Mouse (Mus musculus): Measurements from ENCODE around the gene Cyp4f40. TPM values are rescaled to one million over a fixed set of nuclear protein-coding genes. Genes with fewer than 3 reads are reported as not detected.
"Not testable (repeated sequence)": the region's sequence is repeated elsewhere in the genome, so short reads cannot be mapped to it uniquely, and the experiment has no call there.

The Cyp4f40 gene
- polyA plus RNA-seq (2015; fragmentation: Nextera tagmentation; extraction: Ambion mirVana), result 0.11 TPM in 1 of 2 replicates, not detected in the other

DNA sequence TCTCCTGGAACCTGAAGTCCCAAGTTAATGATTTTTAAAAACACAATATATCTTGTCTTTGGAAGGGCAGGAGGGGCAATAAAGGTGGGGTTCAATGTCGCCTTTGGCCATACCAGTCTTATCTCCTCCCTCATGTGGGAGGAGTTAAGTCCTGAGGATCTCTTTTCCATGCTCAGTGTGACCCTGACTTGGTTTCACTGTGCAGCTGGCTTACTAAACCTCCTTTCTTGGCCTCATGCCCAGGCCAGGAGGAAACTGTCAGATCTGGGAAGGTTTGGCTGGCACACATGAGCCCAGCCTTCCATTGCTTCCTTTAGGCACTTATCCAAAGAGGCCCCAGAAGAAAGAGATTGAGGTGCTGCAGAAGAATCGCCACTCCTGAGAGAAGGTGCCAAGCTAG, at the start of gene Cyp4f40:
Gene Cyp4f40, plus strand, starts transcription at position 189 of the 400 bp plus-strand sequence.
- H3K9me3 ChIP-seq, result no peaks in the 10 kb centered on the region
- H3K4me1 ChIP-seq, result no peaks in the 10 kb centered on the region
- no peak within 1 kb of the TSS for H3K4me3 ChIP-seq
- no peak within 1 kb of the TSS for H3K4me2 ChIP-seq
- H3K36me3 ChIP-seq, result no peaks in the 10 kb centered on the region
- 31% methylated on average over 2 of the region's 2 CpGs for WGBS
- no peak for ATAC-seq (ENCODE audit: borderline replicate concordance, extremely low read depth, low FRiP score, low TSS enrichment)
- no peaks in the 10 kb centered on the region for H3K27me3 ChIP-seq
- H3K9ac ChIP-seq, result no peak within 1 kb of the TSS
- no peak within 1 kb of the TSS for H3K27ac ChIP-seq

- H3K36me3 ChIP-seq; H3K4me2 ChIP-seq; H3K4me1 ChIP-seq; ATAC-seq (ENCODE audit: borderline replicate concordance, extremely low read depth, low FRiP score, low TSS enrichment); H3K9ac ChIP-seq; H3K4me3 ChIP-seq; H3K9me3 ChIP-seq; H3K27me3 ChIP-seq; H3K27ac ChIP-seq: not testable (repeated sequence)
- WGBS, result 67% methylated on average over 3 of the region's 3 CpGs
Measured at GRCm38 (mm10) chr17:32610231-32610630, 48.5 kb upstream of the Cyp4f40 start.

- Histone ChIP-seq H3K9ac (no peak overlapping the region), H3K9me3 (no peaks in the 10 kb centered on the region), H3K4me2 (no peak overlapping the region), H3K27ac (no peak overlapping the region), H3K36me3 (no peaks in the 10 kb centered on the region), H3K4me3 (no peak overlapping the region), H3K4me1 (no peaks in the 10 kb centered on the region), H3K27me3 (no peaks in the 10 kb centered on the region)
- 82% methylated on average over 3 of the region's 3 CpGs for WGBS
- no peak for ATAC-seq (ENCODE audit: borderline replicate concordance, extremely low read depth, low FRiP score, low TSS enrichment)
Measured at GRCm38 (mm10) chr17:32610896-32611295, 47.8 kb upstream of the Cyp4f40 start.

- Histone ChIP-seq H3K9me3 (no peaks in the 10 kb centered on the region), H3K4me1 (no peaks in the 10 kb centered on the region), H3K4me3 (no peak overlapping the region), H3K27me3 (no peaks in the 10 kb centered on the region), H3K4me2 (no peak overlapping the region), H3K36me3 (no peaks in the 10 kb centered on the region), H3K27ac (no peak overlapping the region), H3K9ac (no peak overlapping the region)
- 60% methylated on average over 3 of the region's 3 CpGs for WGBS
- no peak for ATAC-seq (ENCODE audit: borderline replicate concordance, extremely low read depth, low FRiP score, low TSS enrichment)
Measured at GRCm38 (mm10) chr17:32612417-32612816, 46.3 kb upstream of the Cyp4f40 start.

GRCm38 (mm10) chr17:32617252-32617651, 41.4 kb upstream of the Cyp4f40 start:
- Histone ChIP-seq H3K9me3 (no peaks in the 10 kb centered on the region), H3K4me3 (no peak overlapping the region), H3K27ac (no peak overlapping the region), H3K27me3 (no peaks in the 10 kb centered on the region), H3K4me2 (no peak overlapping the region), H3K9ac (no peak overlapping the region), H3K4me1 (no peaks in the 10 kb centered on the region), H3K36me3 (no peaks in the 10 kb centered on the region)
- WGBS, result 79% methylated on average over 1 of the region's 1 CpGs
- no peak for ATAC-seq (ENCODE audit: borderline replicate concordance, extremely low read depth, low FRiP score, low TSS enrichment)

- H3K27ac ChIP-seq; H3K36me3 ChIP-seq; H3K4me2 ChIP-seq; H3K27me3 ChIP-seq; ATAC-seq (ENCODE audit: borderline replicate concordance, extremely low read depth, low FRiP score, low TSS enrichment); H3K9me3 ChIP-seq; H3K4me3 ChIP-seq; H3K9ac ChIP-seq; H3K4me1 ChIP-seq: not testable (repeated sequence)
- 60% methylated on average over 4 of the region's 4 CpGs for WGBS
Measured at GRCm38 (mm10) chr17:32621018-32621417, 37.7 kb upstream of the Cyp4f40 start, which contains the start of gene Cyp4f37. Cyp4f37 (plus strand) TSS chr17:32621309.

- H3K9ac ChIP-seq; H3K4me1 ChIP-seq; H3K4me3 ChIP-seq; H3K9me3 ChIP-seq; H3K36me3 ChIP-seq; H3K27ac ChIP-seq; H3K4me2 ChIP-seq; H3K27me3 ChIP-seq; ATAC-seq (ENCODE audit: borderline replicate concordance, extremely low read depth, low FRiP score, low TSS enrichment): not testable (repeated sequence)
- WGBS, result 69% methylated on average over 7 of the region's 7 CpGs
Measured at GRCm38 (mm10) chr17:32629726-32630125, 29.0 kb upstream of the Cyp4f40 start.

- Histone ChIP-seq H3K27ac (no peak overlapping the region), H3K4me3 (no peak overlapping the region), H3K4me1 (peaks cover 3% of the 10 kb centered on the region; the same call in 1 of the 2 replicates), H3K36me3 (no peaks in the 10 kb centered on the region), H3K27me3 (no peaks in the 10 kb centered on the region), H3K9ac (no peak overlapping the region), H3K9me3 (no peaks in the 10 kb centered on the region), H3K4me2 (no peak overlapping the region)
- 69% methylated on average over 3 of the region's 3 CpGs for WGBS
- no peak for ATAC-seq (ENCODE audit: borderline replicate concordance, extremely low read depth, low FRiP score, low TSS enrichment)
Measured at GRCm38 (mm10) chr17:32631936-32632335, 26.8 kb upstream of the Cyp4f40 start.

- not testable (repeated sequence) for H3K9ac ChIP-seq; H3K9me3 ChIP-seq; H3K36me3 ChIP-seq; H3K27me3 ChIP-seq; ATAC-seq (ENCODE audit: borderline replicate concordance, extremely low read depth, low FRiP score, low TSS enrichment); H3K4me1 ChIP-seq; H3K27ac ChIP-seq
- peak overlapping the region; percentile 66 for H3K4me2 ChIP-seq
- H3K4me3 ChIP-seq, result peak overlapping the region; percentile 37
- 81% methylated on average over 8 of the region's 9 CpGs for WGBS
Measured at GRCm38 (mm10) chr17:32634242-32634971, 24.3 kb upstream of the Cyp4f40 start.

DNA sequence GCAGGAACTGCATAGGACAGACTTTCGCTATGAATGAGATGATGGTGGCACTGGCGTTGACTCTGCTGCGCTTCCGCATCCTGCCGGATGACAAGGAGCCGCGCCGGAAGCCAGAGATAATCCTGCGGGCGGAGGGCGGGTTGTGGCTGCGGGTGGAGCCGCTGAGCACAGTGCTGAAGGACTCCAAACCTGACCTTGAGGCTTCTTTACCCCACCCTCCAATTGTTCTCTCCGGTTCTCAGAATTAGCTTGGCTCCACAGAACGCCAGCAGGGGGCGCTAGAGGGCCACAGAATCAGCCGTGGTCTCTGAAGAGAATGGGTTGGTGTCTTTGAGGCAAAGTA, 23.8 kb upstream of the Cyp4f40 start:
- Histone ChIP-seq H3K9ac (no peak overlapping the region), H3K27ac (no peak overlapping the region), H3K36me3 (no peaks in the 10 kb centered on the region), H3K4me2 (peak overlapping the region; percentile 66), H3K4me3 (peak overlapping the region; percentile 37), H3K4me1 (peaks cover 3% of the 10 kb centered on the region; the same call in 1 of the 2 replicates), H3K27me3 (no peaks in the 10 kb centered on the region), H3K9me3 (no peaks in the 10 kb centered on the region)
- 2% methylated on average over 17 of the region's 17 CpGs for WGBS
- no peak for ATAC-seq (ENCODE audit: borderline replicate concordance, extremely low read depth, low FRiP score, low TSS enrichment)

DNA sequence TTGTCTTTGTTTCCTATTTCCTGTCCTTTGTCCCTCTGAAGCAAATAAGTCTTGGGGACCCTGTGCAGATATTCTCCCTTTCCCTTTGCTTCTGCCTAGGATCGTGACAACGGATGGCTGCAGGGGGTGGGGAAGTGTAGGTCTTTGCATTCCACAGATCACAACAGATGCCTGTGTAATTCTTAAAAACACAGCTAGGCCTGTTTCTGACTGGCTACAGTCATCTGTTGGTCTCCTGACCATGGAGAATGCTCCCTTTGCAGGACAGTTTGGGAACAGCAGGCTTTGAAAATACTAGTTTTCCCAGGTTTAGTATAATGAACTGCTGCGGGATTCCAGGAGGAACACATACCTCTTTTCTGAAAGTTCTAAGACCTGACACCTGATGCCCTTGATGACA, 22.4 kb upstream of the Cyp4f40 start:
- Histone ChIP-seq H3K9ac (no peak overlapping the region), H3K4me2 (no peak overlapping the region), H3K9me3 (no peaks in the 10 kb centered on the region), H3K27me3 (no peaks in the 10 kb centered on the region), H3K4me1 (peaks cover 3% of the 10 kb centered on the region; the same call in 1 of the 2 replicates), H3K27ac (no peak overlapping the region), H3K36me3 (no peaks in the 10 kb centered on the region), H3K4me3 (no peak overlapping the region)
- WGBS, result 49% methylated on average over 3 of the region's 3 CpGs
- ATAC-seq (ENCODE audit: borderline replicate concordance, extremely low read depth, low FRiP score, low TSS enrichment), result no peak

GRCm38 (mm10) chr17:32637151-32637550, 21.5 kb upstream of the Cyp4f40 start:
- H3K27me3 ChIP-seq, result no peaks in the 10 kb centered on the region
- no peaks in the 10 kb centered on the region for H3K36me3 ChIP-seq
- no peak overlapping the region for H3K4me2 ChIP-seq
- H3K4me1 ChIP-seq, result peaks cover 3% of the 10 kb centered on the region; the same call in 1 of the 2 replicates
- no peak overlapping the region for H3K27ac ChIP-seq
- H3K4me3 ChIP-seq, result no peak overlapping the region
- H3K9me3 ChIP-seq, result no peaks in the 10 kb centered on the region
- H3K9ac ChIP-seq, result no peak overlapping the region
- WGBS, result 74% methylated on average over 2 of the region's 2 CpGs
- no peak for ATAC-seq (ENCODE audit: borderline replicate concordance, extremely low read depth, low FRiP score, low TSS enrichment)

Measured in lung, embryonic 15.5 days (tissue).